Mouse (Mus musculus): ENCODE results near the gene Cep41. TPM values are rescaled to one million over a fixed set of nuclear protein-coding genes. Genes with fewer than 3 reads are reported as not detected.
A peak's percentile ranks its signal among the peaks of the same experiment; 100 is the strongest.

Cep41 gene
- polyA plus RNA-seq, 2 experiments = 44.3 to 50.9 TPM

DNA sequence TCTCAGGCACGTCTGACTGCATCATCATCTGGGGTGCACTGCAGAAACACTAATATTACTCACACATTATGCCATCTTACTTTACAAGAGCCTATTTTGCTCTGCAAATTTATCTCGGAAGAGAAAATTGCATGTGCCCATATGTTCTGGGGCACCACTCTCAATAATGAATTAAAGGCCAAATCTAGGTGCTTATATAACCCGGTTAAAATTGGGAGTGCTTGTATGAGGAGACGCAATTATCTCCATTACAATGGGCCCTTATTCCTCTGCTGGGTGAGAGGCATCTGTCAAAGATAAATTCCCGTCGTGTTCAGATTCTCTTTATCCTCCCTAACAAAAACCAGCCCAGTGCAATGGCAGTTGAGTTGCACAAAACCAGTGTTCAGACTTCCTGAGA, 28.8 kb downstream of the Cep41 start:
- Histone ChIP-seq H3K9me3 (ENCODE audit: control insufficient read depth, low read length) (no peaks in the 10 kb centered on the region), H3K4me1 (ENCODE audit: control insufficient read depth, insufficient read depth, low read length) (peaks cover 46% of the 10 kb centered on the region), H3K27me3 (ENCODE audit: control insufficient read depth, insufficient read depth, low read length) (no peaks in the 10 kb centered on the region), H3K36me3 (ENCODE audit: control insufficient read depth, insufficient read depth, low read length) (no peaks in the 10 kb centered on the region; the same call in 1 of the 2 replicates), H3K27ac (replicated peaks; ENCODE audit: low read depth, low read length) (peak overlapping the region; percentile 30), H3K4me3 (replicated peaks; ENCODE audit: low read length) (no peak overlapping the region), H3K9ac (ENCODE audit: low read depth, low read length, severe bottlenecking) (no peak overlapping the region), H3K4me2 (replicated peaks; ENCODE audit: low read depth, low read length, severe bottlenecking) (no peak overlapping the region)
- no peak for TF ChIP-seq POLR2A (IDR thresholded peaks at IDR 0.05; ENCODE audit: borderline replicate concordance, extremely low read depth, insufficient read depth, insufficient read length)
- 53% methylated on average over 6 of the region's 6 CpGs for WGBS
- DNase-seq (ENCODE audit: low spot score) (no peak), ATAC-seq (ENCODE audit: low FRiP score, low read depth) (no peak)

DNA sequence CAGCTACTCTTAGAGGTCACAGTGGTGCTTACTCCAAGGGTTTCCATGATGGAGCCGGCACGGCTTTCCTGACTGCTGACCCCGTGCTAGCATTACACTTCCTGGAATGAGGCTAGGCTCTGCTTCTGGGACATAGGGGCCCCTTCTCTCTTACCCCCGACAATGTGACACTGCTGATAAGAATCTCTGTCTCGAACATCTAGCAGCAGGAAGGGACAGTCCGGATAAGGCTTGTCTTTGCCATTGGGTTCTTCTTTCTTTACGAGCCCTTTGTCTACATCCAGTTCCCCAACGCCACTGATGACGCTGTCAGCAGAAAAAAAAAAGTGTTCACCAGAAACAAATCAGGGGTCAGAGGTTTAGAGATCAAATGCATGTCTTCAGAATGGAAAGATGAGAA, 34.9 kb downstream of the Cep41 start:
- H3K9me3 ChIP-seq (ENCODE audit: control insufficient read depth, low read length) = no peaks in the 10 kb centered on the region
- no peaks in the 10 kb centered on the region for H3K27me3 ChIP-seq (ENCODE audit: control insufficient read depth, insufficient read depth, low read length)
- WGBS = 76% methylated on average over 9 of the region's 9 CpGs
- DNase-seq (ENCODE audit: low spot score) = no peak
- H3K36me3 ChIP-seq (ENCODE audit: control insufficient read depth, insufficient read depth, low read length) = peaks cover 15% of the 10 kb centered on the region; the same call in 1 of the 2 replicates
- H3K4me1 ChIP-seq (ENCODE audit: control insufficient read depth, insufficient read depth, low read length) = peaks cover 41% of the 10 kb centered on the region
- no peak overlapping the region for H3K9ac ChIP-seq (ENCODE audit: low read depth, low read length, severe bottlenecking)
- no peak overlapping the region for H3K4me3 ChIP-seq (replicated peaks; ENCODE audit: low read length)
- no peak for TF ChIP-seq POLR2A (IDR thresholded peaks at IDR 0.05; ENCODE audit: borderline replicate concordance, extremely low read depth, insufficient read depth, insufficient read length)
- H3K27ac ChIP-seq (replicated peaks; ENCODE audit: low read depth, low read length) = no peak overlapping the region
- no peak overlapping the region for H3K4me2 ChIP-seq (replicated peaks; ENCODE audit: low read depth, low read length, severe bottlenecking)
- no peak for ATAC-seq (ENCODE audit: low FRiP score, low read depth)

DNA sequence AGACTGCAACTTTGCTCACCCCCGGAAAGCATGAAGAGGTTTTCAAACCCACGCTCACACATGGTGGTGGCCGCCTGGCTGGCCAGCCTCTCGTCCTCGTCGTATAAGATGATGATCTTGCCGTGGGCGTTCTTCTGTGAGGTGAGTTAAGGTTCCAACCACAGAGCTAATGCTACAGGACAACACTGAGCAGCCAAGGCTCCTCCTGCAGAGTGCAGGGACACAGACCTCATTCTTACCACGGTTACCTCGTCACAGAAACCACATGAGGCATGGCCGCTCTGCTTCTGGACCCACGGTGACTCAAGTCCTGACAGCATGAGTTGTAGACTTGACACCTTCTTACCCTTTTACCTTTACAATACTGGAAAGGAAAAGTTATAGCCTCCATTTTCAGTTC, 36.3 kb downstream of the Cep41 start:
- peaks cover 15% of the 10 kb centered on the region; the same call in 1 of the 2 replicates for H3K36me3 ChIP-seq (ENCODE audit: control insufficient read depth, insufficient read depth, low read length)
- ATAC-seq (ENCODE audit: low FRiP score, low read depth) (no peak), DNase-seq (ENCODE audit: low spot score) (no peak)
- H3K9ac ChIP-seq (ENCODE audit: low read depth, low read length, severe bottlenecking) = no peak overlapping the region; the same call in 1 of the 2 replicates
- H3K9me3 ChIP-seq (ENCODE audit: control insufficient read depth, low read length) = no peaks in the 10 kb centered on the region
- no peak overlapping the region for H3K4me2 ChIP-seq (replicated peaks; ENCODE audit: low read depth, low read length, severe bottlenecking)
- TF ChIP-seq POLR2A (IDR thresholded peaks at IDR 0.05; ENCODE audit: borderline replicate concordance, extremely low read depth, insufficient read depth, insufficient read length) = no peak
- no peaks in the 10 kb centered on the region for H3K27me3 ChIP-seq (ENCODE audit: control insufficient read depth, insufficient read depth, low read length)
- H3K4me3 ChIP-seq (replicated peaks; ENCODE audit: low read length) = no peak overlapping the region
- peaks cover 55% of the 10 kb centered on the region for H3K4me1 ChIP-seq (ENCODE audit: control insufficient read depth, insufficient read depth, low read length)
- H3K27ac ChIP-seq (replicated peaks; ENCODE audit: low read depth, low read length) = peak overlapping the region; percentile 59
- 91% methylated on average over 12 of the region's 12 CpGs for WGBS

GRCm38 (mm10) chr6:30654932-30655331, 38.6 kb downstream of the Cep41 start:
- Histone ChIP-seq H3K36me3 (ENCODE audit: control insufficient read depth, insufficient read depth, low read length) (peaks cover 15% of the 10 kb centered on the region; the same call in 1 of the 2 replicates), H3K9me3 (ENCODE audit: control insufficient read depth, low read length) (no peaks in the 10 kb centered on the region), H3K9ac (ENCODE audit: low read depth, low read length, severe bottlenecking) (peak overlapping the region; percentile 32; the same call in 1 of the 2 replicates), H3K27me3 (ENCODE audit: control insufficient read depth, insufficient read depth, low read length) (no peaks in the 10 kb centered on the region), H3K4me1 (ENCODE audit: control insufficient read depth, insufficient read depth, low read length) (peaks cover 61% of the 10 kb centered on the region), H3K4me2 (replicated peaks; ENCODE audit: low read depth, low read length, severe bottlenecking) (no peak overlapping the region), H3K4me3 (replicated peaks; ENCODE audit: low read length) (no peak overlapping the region), H3K27ac (replicated peaks; ENCODE audit: low read depth, low read length) (peak overlapping the region; percentile 95)
- ATAC-seq (ENCODE audit: low FRiP score, low read depth) (no peak), DNase-seq (ENCODE audit: low spot score) (no peak)
- 65% methylated on average over 3 of the region's 3 CpGs for WGBS
- no peak for TF ChIP-seq POLR2A (IDR thresholded peaks at IDR 0.05; ENCODE audit: borderline replicate concordance, extremely low read depth, insufficient read depth, insufficient read length)

GRCm38 (mm10) chr6:30654402-30654859, 39.1 kb downstream of the Cep41 start:
- no peak overlapping the region; the same call in 1 of the 2 replicates for H3K4me2 ChIP-seq (replicated peaks; ENCODE audit: low read depth, low read length, severe bottlenecking)
- peak overlapping the region; percentile 95 for H3K27ac ChIP-seq (replicated peaks; ENCODE audit: low read depth, low read length)
- DNase-seq (ENCODE audit: low spot score) (no peak), ATAC-seq (ENCODE audit: low FRiP score, low read depth) (no peak)
- H3K36me3 ChIP-seq (ENCODE audit: control insufficient read depth, insufficient read depth, low read length) = peaks cover 15% of the 10 kb centered on the region; the same call in 1 of the 2 replicates
- H3K9ac ChIP-seq (ENCODE audit: low read depth, low read length, severe bottlenecking) = peak overlapping the region; percentile 32; the same call in 1 of the 2 replicates
- peaks cover 65% of the 10 kb centered on the region for H3K4me1 ChIP-seq (ENCODE audit: control insufficient read depth, insufficient read depth, low read length)
- no peaks in the 10 kb centered on the region for H3K9me3 ChIP-seq (ENCODE audit: control insufficient read depth, low read length)
- H3K27me3 ChIP-seq (ENCODE audit: control insufficient read depth, insufficient read depth, low read length) = no peaks in the 10 kb centered on the region
- no peak overlapping the region for H3K4me3 ChIP-seq (replicated peaks; ENCODE audit: low read length)
- no peak for TF ChIP-seq POLR2A (IDR thresholded peaks at IDR 0.05; ENCODE audit: borderline replicate concordance, extremely low read depth, insufficient read depth, insufficient read length)
- 29% methylated on average over 6 of the region's 6 CpGs for WGBS
